Mouse (Mus musculus) G1E (cell line): Measurements from ENCODE around the gene Tbc1d24.

Source experiments
- CTCF ChIP-seq: IDR thresholded peaks from 2 replicates; pipeline ENCODE4 v1.5.1; 2012; ENCODE audit warnings: low read depth, low read length, inconsistent platforms, mixed read lengths
- GATA1 ChIP-seq: IDR thresholded peaks from 2 replicates; pipeline ENCODE4 v1.6.1; 2012; ENCODE audit warnings: borderline replicate concordance, low read length, inconsistent platforms, mixed read lengths

GRCm38 (mm10) chr17:24169317-24170065 is 35.9 kb downstream of the Tbc1d24 start, which contains the start of gene Atp6v0c:
- no peak for TF ChIP-seq CTCF
- no peak for TF ChIP-seq GATA1
